Mouse (Mus musculus): ENCODE data around the gene Dpp6. TPM values are rescaled to one million over a fixed set of nuclear protein-coding genes. Genes with fewer than 3 reads are reported as not detected.

Dpp6 gene
- not detected in 2 replicates for total RNA-seq (2014; fragmentation: Nextera tagmentation)
- not detected in 2 replicates for total RNA-seq (2017)

- ATAC-seq (replicated peaks; ENCODE audit: low FRiP score, low TSS enrichment, poor library complexity, severe bottlenecking), result no peak
Observed at GRCm38 (mm10) chr5:26816975-26817941, at the start of gene Dpp6. Gene Dpp6, plus strand, starts transcription at chr5:26817203.

GRCm38 (mm10) chr5:26783955-26784354 is 33.0 kb upstream of the Dpp6 start:
- ATAC-seq (replicated peaks; ENCODE audit: low FRiP score, low TSS enrichment, poor library complexity, severe bottlenecking), result no peak

DNA sequence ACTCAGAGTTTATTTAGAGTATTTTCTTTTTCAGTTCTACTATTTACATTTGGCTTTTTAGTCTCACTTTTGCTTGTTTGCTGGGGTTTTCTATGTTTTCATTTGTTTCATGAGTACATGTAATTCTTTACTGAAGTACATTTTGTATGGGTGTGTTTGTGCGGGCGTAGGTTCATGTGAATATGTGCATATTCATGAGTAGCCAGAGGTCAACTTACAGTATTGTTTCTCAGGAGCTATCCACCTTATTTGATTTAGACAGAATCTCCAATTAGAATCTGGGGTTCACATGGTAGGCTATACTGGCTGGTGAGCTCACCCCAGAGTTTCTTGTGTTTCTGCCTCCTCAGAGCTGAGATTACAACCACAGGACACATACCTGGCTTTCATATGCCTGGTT is 21.5 kb upstream of the Dpp6 start:
- no peak for ATAC-seq (replicated peaks; ENCODE audit: low FRiP score, low TSS enrichment, poor library complexity, severe bottlenecking)

GRCm38 (mm10) chr5:26835972-26836371 is 19.0 kb downstream of the Dpp6 start:
- ATAC-seq (replicated peaks; ENCODE audit: low FRiP score, low TSS enrichment, poor library complexity, severe bottlenecking), result no peak

DNA sequence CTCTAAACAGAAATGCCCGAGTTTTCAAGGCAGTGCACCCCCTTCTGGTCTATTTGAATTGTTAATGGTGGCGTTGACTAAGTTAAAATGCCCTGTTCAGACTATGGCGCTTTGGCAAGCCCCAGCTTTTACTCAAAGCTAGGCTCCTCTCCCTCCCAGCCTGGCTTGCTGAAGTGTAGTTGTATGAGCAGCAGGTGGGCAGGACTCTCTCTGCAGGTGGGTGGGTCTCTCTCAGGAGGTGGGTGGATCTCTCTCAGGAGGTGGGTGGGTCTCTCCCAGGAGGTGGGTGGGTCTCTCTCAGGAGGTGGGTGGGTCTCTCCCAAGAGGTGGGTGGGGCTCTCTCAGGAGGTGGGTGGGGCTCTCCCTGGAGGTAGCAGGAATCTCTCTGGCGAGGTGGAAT is 24.1 kb downstream of the Dpp6 start:
- no peak for ATAC-seq (replicated peaks; ENCODE audit: low FRiP score, low TSS enrichment, poor library complexity, severe bottlenecking)

- no peak for ATAC-seq (replicated peaks; ENCODE audit: low FRiP score, low TSS enrichment, poor library complexity, severe bottlenecking)
Observed at GRCm38 (mm10) chr5:26854746-26855145, 37.7 kb downstream of the Dpp6 start.

DNA sequence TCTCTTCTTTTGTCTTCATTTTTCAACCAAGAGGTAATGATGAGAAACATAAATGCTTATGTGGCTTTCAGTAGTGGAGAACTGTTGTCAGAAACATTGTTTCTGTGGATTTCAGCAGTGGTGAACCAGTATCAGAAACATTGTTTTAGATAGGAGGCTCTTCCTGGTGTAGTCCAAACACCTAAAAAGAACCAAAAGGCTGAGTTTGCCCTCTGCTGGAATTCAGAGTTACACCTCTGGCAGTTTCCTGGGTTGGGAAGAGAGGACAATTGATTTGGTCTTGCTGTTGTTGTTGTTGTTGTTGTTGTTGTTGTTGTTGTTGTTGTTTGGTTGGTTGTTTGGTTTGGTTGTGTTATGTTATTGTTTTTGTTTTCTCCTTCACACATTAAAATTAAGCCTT is 58.4 kb downstream of the Dpp6 start:
- no peak for ATAC-seq (replicated peaks; ENCODE audit: low FRiP score, low TSS enrichment, poor library complexity, severe bottlenecking)

DNA sequence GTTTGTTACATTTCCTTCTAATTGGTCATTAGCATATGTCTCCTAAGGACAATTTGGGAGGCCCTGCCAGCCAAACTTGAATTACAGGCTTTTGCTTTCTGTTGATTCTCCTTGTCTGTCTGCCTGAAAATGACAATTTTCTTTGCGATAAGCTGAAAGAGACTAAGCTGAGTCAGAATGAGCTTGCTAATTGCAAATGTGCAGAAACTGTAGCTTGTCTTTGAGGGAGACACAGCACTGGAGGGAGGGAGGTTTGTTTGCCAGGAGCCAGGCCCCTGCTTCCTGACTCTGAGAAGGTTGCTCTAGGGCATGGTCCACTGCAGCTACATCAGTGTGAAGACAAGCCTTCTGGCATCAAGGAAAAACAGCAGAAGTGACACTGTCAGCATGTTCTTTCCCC is 70.5 kb downstream of the Dpp6 start:
- no peak for ATAC-seq (replicated peaks; ENCODE audit: low FRiP score, low TSS enrichment, poor library complexity, severe bottlenecking)

GRCm38 (mm10) chr5:26888080-26888479 is 71.1 kb downstream of the Dpp6 start:
- ATAC-seq (replicated peaks; ENCODE audit: low FRiP score, low TSS enrichment, poor library complexity, severe bottlenecking), result no peak

GRCm38 (mm10) chr5:26894346-26894745 is 77.3 kb downstream of the Dpp6 start:
- ATAC-seq (replicated peaks; ENCODE audit: low FRiP score, low TSS enrichment, poor library complexity, severe bottlenecking), result no peak

GRCm38 (mm10) chr5:26903786-26904185 is 86.8 kb downstream of the Dpp6 start:
- ATAC-seq (replicated peaks; ENCODE audit: low FRiP score, low TSS enrichment, poor library complexity, severe bottlenecking), result no peak

GRCm38 (mm10) chr5:26904324-26905041 is 87.5 kb downstream of the Dpp6 start:
- no peak for ATAC-seq (replicated peaks; ENCODE audit: low FRiP score, low TSS enrichment, poor library complexity, severe bottlenecking)

DNA sequence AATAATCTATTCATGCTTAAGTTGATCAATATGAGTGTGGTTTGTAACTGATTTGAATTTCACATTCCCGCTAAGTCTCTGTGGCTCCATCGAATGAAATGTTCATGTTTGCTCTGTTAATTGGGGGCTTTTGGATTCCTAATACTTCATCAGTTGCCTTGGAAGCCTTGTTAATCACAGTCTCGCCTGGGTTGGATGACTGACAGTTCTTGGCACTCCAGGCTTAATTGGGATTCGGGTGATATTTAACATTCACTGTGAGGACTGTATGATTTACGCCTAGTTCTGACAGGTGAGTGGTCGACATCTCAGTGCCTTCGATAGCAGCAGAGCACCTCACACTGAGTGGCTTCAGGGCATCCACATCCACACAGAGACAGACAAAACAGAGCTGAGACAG is 90.1 kb downstream of the Dpp6 start:
- ATAC-seq (replicated peaks; ENCODE audit: low FRiP score, low TSS enrichment, poor library complexity, severe bottlenecking), result no peak

DNA sequence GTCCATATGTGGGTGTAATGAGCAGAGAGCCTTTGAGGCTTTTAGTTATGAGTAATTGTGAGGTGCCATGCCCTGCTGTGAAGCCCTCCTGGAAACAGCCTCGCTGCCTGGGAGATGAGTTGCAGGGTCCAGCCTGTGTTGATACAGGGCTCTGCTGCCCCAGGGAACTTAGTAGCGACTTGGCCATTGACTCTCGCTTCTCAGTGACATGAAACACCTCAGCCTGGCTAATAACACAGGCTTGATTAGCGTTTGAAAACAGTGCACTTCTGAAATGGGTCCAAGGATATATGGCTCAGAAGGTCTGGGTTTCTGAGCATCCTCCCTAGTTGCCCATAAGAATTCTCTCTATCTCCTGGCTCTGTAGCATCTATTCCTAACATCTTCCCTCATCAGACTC is 91.6 kb downstream of the Dpp6 start:
- ATAC-seq (replicated peaks; ENCODE audit: low FRiP score, low TSS enrichment, poor library complexity, severe bottlenecking), result no peak

- ATAC-seq (replicated peaks; ENCODE audit: low FRiP score, low TSS enrichment, poor library complexity, severe bottlenecking), result no peak
Observed at GRCm38 (mm10) chr5:26910353-26910752, 93.3 kb downstream of the Dpp6 start.

DNA sequence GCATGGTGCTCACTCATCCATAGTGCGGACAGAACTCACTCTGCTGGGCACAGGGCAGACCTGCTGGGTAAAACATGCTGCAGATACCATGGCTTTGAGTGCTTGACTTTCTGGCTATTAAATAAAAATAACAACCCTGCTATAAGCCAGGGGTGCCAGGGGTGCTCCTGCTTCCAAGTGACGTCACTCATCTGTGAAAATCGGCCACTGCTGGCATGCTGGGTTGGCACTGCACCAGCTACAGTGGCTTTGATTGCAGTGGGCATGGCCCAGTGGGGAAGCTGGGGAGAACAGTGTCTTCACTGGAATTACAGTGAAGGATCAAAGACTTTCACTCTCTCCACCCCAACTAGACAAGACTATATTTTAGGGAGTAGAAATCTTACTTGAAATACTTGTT is 95.0 kb downstream of the Dpp6 start:
- no peak for ATAC-seq (replicated peaks; ENCODE audit: low FRiP score, low TSS enrichment, poor library complexity, severe bottlenecking)

DNA sequence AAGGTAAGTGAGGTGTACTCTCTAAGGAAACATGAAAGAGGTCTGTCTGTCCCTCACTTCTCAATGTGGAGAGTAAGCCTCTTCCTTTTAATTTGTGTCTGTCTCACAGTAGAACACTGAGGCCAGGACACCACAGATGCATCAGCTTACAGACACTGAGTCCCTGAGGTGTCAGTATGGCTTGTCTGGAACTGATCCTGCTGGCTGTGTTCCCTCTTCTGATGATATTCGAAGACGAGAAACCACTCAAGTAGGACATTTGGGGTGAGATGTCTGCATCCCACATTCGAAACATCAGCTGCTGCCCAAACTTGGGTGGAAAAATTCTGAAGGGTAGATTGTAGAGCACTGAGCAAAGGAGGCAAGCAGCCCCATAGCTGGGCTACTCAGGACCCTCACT is 101.8 kb downstream of the Dpp6 start:
- no peak for ATAC-seq (replicated peaks; ENCODE audit: low FRiP score, low TSS enrichment, poor library complexity, severe bottlenecking)

GRCm38 (mm10) chr5:26924552-26924951 is 107.5 kb downstream of the Dpp6 start:
- no peak for ATAC-seq (replicated peaks; ENCODE audit: low FRiP score, low TSS enrichment, poor library complexity, severe bottlenecking)

- no peak for ATAC-seq (replicated peaks; ENCODE audit: low FRiP score, low TSS enrichment, poor library complexity, severe bottlenecking)
Observed at GRCm38 (mm10) chr5:26932413-26933122, 115.6 kb downstream of the Dpp6 start.

- ATAC-seq (replicated peaks; ENCODE audit: low FRiP score, low TSS enrichment, poor library complexity, severe bottlenecking), result no peak
Observed at GRCm38 (mm10) chr5:26934911-26935310, 117.9 kb downstream of the Dpp6 start.
